Mouse (Mus musculus): ENCODE data around the gene Cfap157.

- TF ChIP-seq CTCF (IDR thresholded peaks at IDR 0.05; ENCODE audit: low read depth) = no peak
- TF ChIP-seq EP300 (IDR thresholded peaks at IDR 0.05; ENCODE audit: low read depth) = no peak
Observed at GRCm38 (mm10) chr2:32824181-32824580, 40.0 kb upstream of the Cfap157 start.
